Comparison of ENCODE assay signal across 17 mouse cellular contexts in genomic region chr10:82800094-82800493, GRCm38 (mm10).
"Had no signal": no experiment of that assay in that cellular context is flagged by ENCODE, and none has a peak within 500 bp of the region (broad histone marks: within the 10 kb centered on the region; RNA-seq: fewer than 3 reads in every experiment).

No protein-coding gene starts in this region.

- H3K27me3 ChIP-seq: lung, embryonic 15.5 days; midbrain, embryonic 13.5 days; midbrain, embryonic 15.5 days; neural tube, embryonic 12.5 days; stomach, embryonic 15.5 days had no signal

- H3K4me3 ChIP-seq: lung, embryonic 15.5 days; megakaryocyte, embryonic 14.5 days; midbrain, embryonic 13.5 days; midbrain, embryonic 15.5 days; neural tube, embryonic 12.5 days; stomach, embryonic 15.5 days had no signal

- H3K36me3 ChIP-seq: lung, embryonic 15.5 days; midbrain, embryonic 13.5 days; midbrain, embryonic 15.5 days; neural tube, embryonic 12.5 days; stomach, embryonic 15.5 days had no signal

- DNase-seq: liver, postnatal 0 days; lung, adult 2 months; lung, postnatal 14 days; lung, postnatal 36 days; right cerebral cortex, postnatal 14 days; thymus, adult 18-20 months; thymus, postnatal 14 days; thymus, postnatal 36 days had no signal

- H3K4me2 ChIP-seq: lung, embryonic 15.5 days; midbrain, embryonic 11.5 days; midbrain, embryonic 13.5 days; midbrain, embryonic 15.5 days; neural tube, embryonic 12.5 days; stomach, embryonic 15.5 days had no signal

- ATAC-seq: liver, postnatal 0 days; lung, postnatal 0 days; midbrain, embryonic 13.5 days; midbrain, embryonic 15.5 days had no signal

- H3K9me3 ChIP-seq: lung, embryonic 15.5 days; midbrain, embryonic 13.5 days; midbrain, embryonic 15.5 days; neural tube, embryonic 12.5 days; stomach, embryonic 15.5 days had no signal

- H3K9ac ChIP-seq: liver, postnatal 0 days; lung, embryonic 15.5 days; midbrain, embryonic 13.5 days; midbrain, embryonic 15.5 days; neural tube, embryonic 12.5 days; stomach, embryonic 15.5 days had no signal

- H3K27ac ChIP-seq: lung, embryonic 15.5 days; macrophage; midbrain, embryonic 13.5 days; midbrain, embryonic 15.5 days; neural tube, embryonic 12.5 days; stomach, embryonic 15.5 days had no signal
